Mouse (Mus musculus): ENCODE measurements around the gene Kcnmb4. TPM values are rescaled to one million over a fixed set of nuclear protein-coding genes. Genes with fewer than 3 reads are reported as not detected.

The Kcnmb4 gene
- polyA plus RNA-seq, 1 experiment from 2014 or later: 5.0 TPM

DNA sequence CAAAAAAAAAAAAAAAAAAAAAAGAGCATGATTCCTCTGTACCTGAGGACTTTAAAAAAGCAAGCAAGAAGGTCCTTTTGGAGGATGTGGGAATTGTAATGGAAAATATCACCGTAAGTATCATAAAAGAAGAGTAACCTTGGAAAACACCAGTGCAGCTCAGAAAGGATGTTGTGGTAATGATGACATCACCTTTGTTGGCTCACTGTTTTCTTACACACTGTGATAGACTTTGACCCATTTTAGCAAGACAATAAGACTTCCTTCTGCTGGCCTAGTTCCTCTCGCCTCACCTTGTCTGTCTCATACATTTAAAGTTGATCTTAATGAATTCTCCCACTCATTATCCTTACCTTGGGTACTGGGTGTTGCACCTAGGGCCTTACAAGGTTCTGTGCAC lies 51.1 kb downstream of the Kcnmb4 start:
- Histone ChIP-seq H3K4me2 (ENCODE audit: low read length) (no peak overlapping the region), H3K27ac (ENCODE audit: low read depth) (no peak overlapping the region), H3K4me1 (replicated peaks; ENCODE audit: control insufficient read depth, insufficient read depth, low read length) (no peaks in the 10 kb centered on the region), H3K4me3 (ENCODE audit: low read depth, low read length) (no peak overlapping the region), H3K9ac (ENCODE audit: low read length) (no peak overlapping the region), H3K27me3 (replicated peaks; ENCODE audit: control insufficient read depth, insufficient read depth, low read length) (no peaks in the 10 kb centered on the region), H3K36me3 (ENCODE audit: control insufficient read depth, insufficient read depth, low read length) (no peaks in the 10 kb centered on the region), H3K9me3 (ENCODE audit: control insufficient read depth, low read length) (peaks cover under 1% of the 10 kb centered on the region; the same call in 1 of the 2 replicates)
- DNase-seq (ENCODE audit: low spot score) (no peak), ATAC-seq (replicated peaks; ENCODE audit: low FRiP score, low TSS enrichment, low read depth) (no peak)
- WGBS: 90% methylated on average over 2 of the region's 2 CpGs

DNA sequence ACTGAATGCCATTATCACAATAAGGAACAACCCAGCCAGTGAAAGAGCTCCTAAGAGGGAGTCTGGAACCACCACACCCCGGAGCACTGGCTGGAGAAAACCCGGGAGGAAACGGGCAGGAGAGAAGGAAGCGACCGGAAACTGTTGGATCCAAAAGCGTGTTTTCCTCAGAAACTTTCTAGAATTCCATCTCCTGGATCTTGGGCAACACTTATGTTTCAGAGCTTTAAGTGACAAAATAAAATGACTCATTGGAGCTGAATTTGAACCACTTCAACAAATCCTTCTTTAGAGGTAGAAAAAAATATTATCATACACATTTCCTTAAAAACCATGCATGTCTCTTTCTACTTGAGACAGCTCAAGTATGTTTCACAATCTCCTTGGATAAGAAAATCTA lies 52.7 kb downstream of the Kcnmb4 start:
- no peak for DNase-seq (ENCODE audit: low spot score)
- no peaks in the 10 kb centered on the region for H3K36me3 ChIP-seq (ENCODE audit: control insufficient read depth, insufficient read depth, low read length)
- H3K27ac ChIP-seq (ENCODE audit: low read depth): no peak overlapping the region
- no peaks in the 10 kb centered on the region for H3K27me3 ChIP-seq (replicated peaks; ENCODE audit: control insufficient read depth, insufficient read depth, low read length)
- no peak overlapping the region for H3K9ac ChIP-seq (ENCODE audit: low read length)
- 92% methylated on average over 6 of the region's 6 CpGs for WGBS
- no peak overlapping the region for H3K4me3 ChIP-seq (ENCODE audit: low read depth, low read length)
- H3K4me1 ChIP-seq (replicated peaks; ENCODE audit: control insufficient read depth, insufficient read depth, low read length): no peaks in the 10 kb centered on the region
- ATAC-seq (replicated peaks; ENCODE audit: low FRiP score, low TSS enrichment, low read depth): no peak
- no peaks in the 10 kb centered on the region for H3K9me3 ChIP-seq (ENCODE audit: control insufficient read depth, low read length)
- no peak overlapping the region for H3K4me2 ChIP-seq (ENCODE audit: low read length)

DNA sequence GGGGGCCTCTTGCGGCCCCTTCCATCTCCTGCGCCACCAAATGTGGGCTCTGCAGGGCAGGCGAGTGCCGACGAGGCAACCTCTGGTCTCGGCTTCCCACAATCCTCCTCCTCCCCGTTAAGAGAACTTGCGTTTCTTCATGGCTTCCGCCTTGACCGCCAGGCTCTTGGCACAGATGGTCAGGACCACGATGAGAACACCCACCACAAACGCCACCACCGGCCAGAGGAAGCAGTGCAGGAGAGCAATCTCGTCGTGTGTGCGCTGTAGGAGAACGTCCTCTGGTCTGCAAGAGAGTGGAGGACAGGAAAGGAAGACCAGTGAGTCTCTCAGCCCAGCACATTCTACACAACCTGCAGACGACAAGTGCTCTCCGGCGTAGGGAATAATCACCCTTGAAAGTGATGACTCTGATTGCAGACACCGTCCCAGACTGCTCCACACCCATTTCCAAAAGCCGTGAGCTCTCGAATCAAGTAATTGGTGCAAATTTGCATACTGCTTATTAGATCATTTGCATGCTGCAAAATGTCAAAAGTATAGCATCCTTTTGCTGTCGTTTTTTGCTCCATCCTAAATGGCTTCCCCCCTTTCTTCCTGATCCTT lies 55.5 kb downstream of the Kcnmb4 start:
- WGBS: 76% methylated on average over 24 of the region's 24 CpGs
- Histone ChIP-seq H3K4me1 (replicated peaks; ENCODE audit: control insufficient read depth, insufficient read depth, low read length) (no peaks in the 10 kb centered on the region), H3K9me3 (ENCODE audit: control insufficient read depth, low read length) (no peaks in the 10 kb centered on the region), H3K27ac (ENCODE audit: low read depth) (no peak overlapping the region), H3K27me3 (replicated peaks; ENCODE audit: control insufficient read depth, insufficient read depth, low read length) (no peaks in the 10 kb centered on the region), H3K4me3 (ENCODE audit: low read depth, low read length) (no peak overlapping the region), H3K9ac (ENCODE audit: low read length) (no peak overlapping the region), H3K4me2 (ENCODE audit: low read length) (no peak overlapping the region), H3K36me3 (ENCODE audit: control insufficient read depth, insufficient read depth, low read length) (no peaks in the 10 kb centered on the region)
- ATAC-seq (replicated peaks; ENCODE audit: low FRiP score, low TSS enrichment, low read depth) (no peak), DNase-seq (ENCODE audit: low spot score) (no peak)

DNA sequence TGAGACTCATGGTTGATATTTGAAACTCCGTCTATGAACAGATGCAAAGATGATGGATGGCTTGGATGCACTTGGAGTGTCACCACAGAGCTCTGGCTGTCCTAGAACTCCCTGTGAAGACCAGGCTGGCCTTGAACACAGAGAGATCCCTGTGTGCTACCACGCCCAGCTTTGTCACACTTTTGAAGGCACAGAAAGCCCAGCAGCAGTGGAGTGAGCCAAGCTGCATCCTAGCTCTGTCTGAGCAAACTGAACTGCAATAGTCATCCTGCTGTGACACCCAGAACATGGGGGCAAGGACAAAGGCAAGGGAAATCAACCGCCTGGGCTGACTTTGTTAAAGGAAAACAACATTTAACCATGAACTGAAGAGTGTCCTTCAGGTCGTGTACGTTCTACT lies 57.0 kb downstream of the Kcnmb4 start:
- 72% methylated on average over 5 of the region's 5 CpGs for WGBS
- H3K27me3 ChIP-seq (replicated peaks; ENCODE audit: control insufficient read depth, insufficient read depth, low read length): no peaks in the 10 kb centered on the region
- no peaks in the 10 kb centered on the region for H3K4me1 ChIP-seq (replicated peaks; ENCODE audit: control insufficient read depth, insufficient read depth, low read length)
- H3K9me3 ChIP-seq (ENCODE audit: control insufficient read depth, low read length): no peaks in the 10 kb centered on the region
- no peak for DNase-seq (ENCODE audit: low spot score)
- no peaks in the 10 kb centered on the region for H3K36me3 ChIP-seq (ENCODE audit: control insufficient read depth, insufficient read depth, low read length)
- H3K9ac ChIP-seq (ENCODE audit: low read length): no peak overlapping the region
- no peak for ATAC-seq (replicated peaks; ENCODE audit: low FRiP score, low TSS enrichment, low read depth)
- no peak overlapping the region for H3K4me3 ChIP-seq (ENCODE audit: low read depth, low read length)
- no peak overlapping the region for H3K4me2 ChIP-seq (ENCODE audit: low read length)
- H3K27ac ChIP-seq (ENCODE audit: low read depth): no peak overlapping the region

DNA sequence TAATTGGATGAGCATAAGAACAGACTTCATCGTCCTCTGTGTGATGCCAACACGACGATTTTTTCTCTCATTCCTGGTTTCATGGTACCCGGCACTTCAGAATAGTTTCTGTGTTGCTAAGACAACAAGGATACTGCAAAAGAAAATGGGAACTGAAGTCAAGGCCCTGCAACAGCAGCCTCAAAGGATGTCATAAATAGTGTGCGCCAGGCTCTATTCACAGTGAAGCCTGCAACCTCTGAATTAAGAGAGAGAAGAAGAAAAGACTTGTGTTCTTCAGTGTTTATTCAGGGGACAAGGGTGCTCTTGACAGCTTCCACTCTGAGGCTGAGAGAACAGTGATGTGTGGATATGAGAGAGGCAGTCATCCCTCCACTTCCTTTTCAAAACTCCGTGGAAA lies 57.5 kb downstream of the Kcnmb4 start:
- 78% methylated on average over 6 of the region's 6 CpGs for WGBS
- no peak overlapping the region for H3K9ac ChIP-seq (ENCODE audit: low read length)
- no peak overlapping the region for H3K27ac ChIP-seq (ENCODE audit: low read depth)

DNA sequence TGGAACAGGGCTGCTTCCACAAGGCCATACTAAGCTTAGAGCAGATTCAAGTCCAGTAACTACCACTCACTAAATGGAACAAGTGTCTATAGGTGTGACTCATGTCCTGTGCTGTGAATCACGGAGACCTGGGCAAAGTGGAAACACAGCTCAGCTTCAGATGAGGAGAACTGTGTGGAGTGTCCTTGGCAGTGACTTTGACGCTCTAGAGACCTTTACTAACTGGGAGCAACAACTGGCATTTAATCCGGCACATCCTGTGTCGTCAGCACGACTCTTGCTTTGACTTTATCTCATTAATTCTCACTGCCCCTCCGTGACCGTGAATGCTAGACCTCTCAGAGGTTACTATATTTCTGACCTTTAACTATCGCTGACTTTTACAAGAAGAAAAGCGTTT lies 62.9 kb downstream of the Kcnmb4 start:
- H3K9me3 ChIP-seq (ENCODE audit: control insufficient read depth, low read length): no peaks in the 10 kb centered on the region
- H3K4me3 ChIP-seq (ENCODE audit: low read depth, low read length): no peak overlapping the region
- ATAC-seq (replicated peaks; ENCODE audit: low FRiP score, low TSS enrichment, low read depth): no peak
- no peak overlapping the region for H3K4me2 ChIP-seq (ENCODE audit: low read length)
- no peaks in the 10 kb centered on the region for H3K4me1 ChIP-seq (replicated peaks; ENCODE audit: control insufficient read depth, insufficient read depth, low read length)
- H3K9ac ChIP-seq (ENCODE audit: low read length): no peak overlapping the region
- H3K27ac ChIP-seq (ENCODE audit: low read depth): no peak overlapping the region
- no peaks in the 10 kb centered on the region for H3K36me3 ChIP-seq (ENCODE audit: control insufficient read depth, insufficient read depth, low read length)
- H3K27me3 ChIP-seq (replicated peaks; ENCODE audit: control insufficient read depth, insufficient read depth, low read length): no peaks in the 10 kb centered on the region
- no peak for DNase-seq (ENCODE audit: low spot score)
- 50% methylated on average over 9 of the region's 9 CpGs for WGBS

More for the DNA sequence above, 57.5 kb downstream of the Kcnmb4 start:
- ATAC-seq (replicated peaks; ENCODE audit: low FRiP score, low TSS enrichment, low read depth) (no peak), DNase-seq (ENCODE audit: low spot score) (no peak)
- Histone ChIP-seq H3K9me3 (ENCODE audit: control insufficient read depth, low read length) (no peaks in the 10 kb centered on the region), H3K36me3 (ENCODE audit: control insufficient read depth, insufficient read depth, low read length) (no peaks in the 10 kb centered on the region), H3K27me3 (replicated peaks; ENCODE audit: control insufficient read depth, insufficient read depth, low read length) (no peaks in the 10 kb centered on the region), H3K4me3 (ENCODE audit: low read depth, low read length) (no peak overlapping the region), H3K4me2 (ENCODE audit: low read length) (no peak overlapping the region), H3K4me1 (replicated peaks; ENCODE audit: control insufficient read depth, insufficient read depth, low read length) (no peaks in the 10 kb centered on the region)

DNA sequence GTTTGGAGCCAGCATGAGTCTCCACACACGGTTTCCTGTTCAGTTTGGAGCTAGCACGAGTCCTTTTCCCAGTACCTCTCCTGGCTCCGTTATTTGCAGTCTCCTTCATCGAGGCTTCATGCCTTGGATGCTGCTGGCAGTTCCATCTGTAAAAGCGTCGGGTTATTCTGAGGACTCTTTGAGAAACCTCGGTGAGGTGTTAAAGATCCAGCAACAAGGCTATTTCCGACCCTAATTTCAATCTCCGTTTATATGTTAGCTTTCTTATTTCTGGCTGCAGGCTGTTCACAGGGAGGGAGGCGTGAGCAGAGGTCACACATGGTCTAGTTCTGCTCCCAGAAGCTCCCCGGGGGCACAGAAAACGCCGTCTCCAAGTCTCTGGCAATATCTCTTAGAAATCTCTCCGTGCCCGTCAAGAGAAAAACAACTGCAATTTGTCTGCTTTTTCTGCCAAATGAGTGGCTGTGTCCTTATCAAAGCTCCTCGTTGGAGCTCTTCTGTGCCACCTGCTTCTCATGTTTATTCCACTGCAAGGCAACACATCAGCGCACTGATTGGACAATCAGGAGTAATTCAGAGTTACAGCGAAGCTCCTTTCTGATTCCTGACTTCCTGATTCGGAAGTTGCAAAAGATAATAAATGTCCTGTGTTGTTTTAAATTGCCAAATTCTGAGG lies 65.9 kb downstream of the Kcnmb4 start:
- no peak for DNase-seq (ENCODE audit: low spot score)
- H3K4me3 ChIP-seq (ENCODE audit: low read depth, low read length): no peak overlapping the region
- WGBS: 52% methylated on average over 19 of the region's 19 CpGs
- H3K4me2 ChIP-seq (ENCODE audit: low read length): no peak overlapping the region
- no peak overlapping the region for H3K27ac ChIP-seq (ENCODE audit: low read depth)
- no peak for ATAC-seq (replicated peaks; ENCODE audit: low FRiP score, low TSS enrichment, low read depth)
- no peaks in the 10 kb centered on the region for H3K27me3 ChIP-seq (replicated peaks; ENCODE audit: control insufficient read depth, insufficient read depth, low read length)
- H3K9me3 ChIP-seq (ENCODE audit: control insufficient read depth, low read length): no peaks in the 10 kb centered on the region
- no peak overlapping the region for H3K9ac ChIP-seq (ENCODE audit: low read length)
- no peaks in the 10 kb centered on the region for H3K4me1 ChIP-seq (replicated peaks; ENCODE audit: control insufficient read depth, insufficient read depth, low read length)
- H3K36me3 ChIP-seq (ENCODE audit: control insufficient read depth, insufficient read depth, low read length): no peaks in the 10 kb centered on the region

DNA sequence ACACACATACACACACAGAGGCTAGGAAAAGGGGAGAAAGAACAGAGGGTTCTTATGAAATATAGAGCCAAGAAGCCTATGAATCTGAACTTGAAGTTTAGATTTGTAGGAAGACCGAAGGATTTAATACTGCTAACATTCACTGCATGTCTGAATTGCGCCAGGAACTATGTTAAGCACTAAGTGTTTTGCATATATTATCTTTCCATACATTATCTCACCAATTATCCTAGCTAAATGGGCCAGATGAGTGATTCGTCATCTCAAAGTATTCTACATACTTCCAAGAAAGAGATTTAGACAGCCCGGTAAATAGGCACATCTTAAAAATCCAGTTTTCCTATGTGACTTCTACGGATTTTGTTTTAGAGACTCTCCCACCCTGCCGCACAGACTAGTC lies 68.7 kb downstream of the Kcnmb4 start:
- H3K36me3 ChIP-seq (ENCODE audit: control insufficient read depth, insufficient read depth, low read length): no peaks in the 10 kb centered on the region
- DNase-seq (ENCODE audit: low spot score) (no peak), ATAC-seq (replicated peaks; ENCODE audit: low FRiP score, low TSS enrichment, low read depth) (no peak)
- H3K4me2 ChIP-seq (ENCODE audit: low read length): no peak overlapping the region
- H3K9me3 ChIP-seq (ENCODE audit: control insufficient read depth, low read length): no peaks in the 10 kb centered on the region
- H3K9ac ChIP-seq (ENCODE audit: low read length): no peak overlapping the region
- no peak overlapping the region for H3K27ac ChIP-seq (ENCODE audit: low read depth)
- H3K4me1 ChIP-seq (replicated peaks; ENCODE audit: control insufficient read depth, insufficient read depth, low read length): no peaks in the 10 kb centered on the region
- no peaks in the 10 kb centered on the region for H3K27me3 ChIP-seq (replicated peaks; ENCODE audit: control insufficient read depth, insufficient read depth, low read length)
- no peak overlapping the region for H3K4me3 ChIP-seq (ENCODE audit: low read depth, low read length)
- WGBS: 94% methylated on average over 6 of the region's 6 CpGs

DNA sequence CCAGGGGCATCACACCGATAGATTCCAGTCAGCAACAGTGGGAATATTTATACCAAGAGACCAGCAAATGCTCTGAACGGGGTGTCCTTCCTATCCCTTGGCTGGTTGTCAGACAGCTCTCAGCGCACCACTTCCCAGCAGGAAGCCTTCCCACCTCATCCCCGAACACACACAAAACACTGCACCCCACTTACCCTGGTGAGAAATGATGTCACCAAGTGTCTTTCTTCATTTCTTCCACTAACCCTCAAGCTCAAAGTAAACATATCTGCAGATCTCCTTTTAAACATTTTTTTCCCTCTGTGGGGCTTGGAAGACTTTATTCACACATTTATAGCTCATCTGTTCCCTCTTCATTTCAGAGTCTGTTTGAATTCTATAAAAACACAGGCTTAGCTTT lies 70.0 kb downstream of the Kcnmb4 start:
- Histone ChIP-seq H3K4me2 (ENCODE audit: low read length) (no peak overlapping the region), H3K9me3 (ENCODE audit: control insufficient read depth, low read length) (no peaks in the 10 kb centered on the region), H3K27ac (ENCODE audit: low read depth) (no peak overlapping the region), H3K4me1 (replicated peaks; ENCODE audit: control insufficient read depth, insufficient read depth, low read length) (no peaks in the 10 kb centered on the region), H3K27me3 (replicated peaks; ENCODE audit: control insufficient read depth, insufficient read depth, low read length) (no peaks in the 10 kb centered on the region), H3K9ac (ENCODE audit: low read length) (no peak overlapping the region), H3K36me3 (ENCODE audit: control insufficient read depth, insufficient read depth, low read length) (no peaks in the 10 kb centered on the region), H3K4me3 (ENCODE audit: low read depth, low read length) (no peak overlapping the region)
- WGBS: 35% methylated on average over 4 of the region's 4 CpGs
- DNase-seq (ENCODE audit: low spot score): no peak
- ATAC-seq (replicated peaks; ENCODE audit: low FRiP score, low TSS enrichment, low read depth): no peak
